Mouse (Mus musculus) right cerebral cortex, postnatal 25 days (tissue): ENCODE data around the gene Scrg1.
A peak's percentile ranks its signal among the peaks of the same experiment; 100 is the strongest.
"Not testable (repeated sequence)": the region's sequence is repeated elsewhere in the genome, so short reads cannot be mapped to it uniquely, and the experiment has no call there.

Experiments used
- DNase-seq: peaks from one replicate; pipeline ENCODE4 v3.0.0; 2022

The Scrg1 gene

DNA sequence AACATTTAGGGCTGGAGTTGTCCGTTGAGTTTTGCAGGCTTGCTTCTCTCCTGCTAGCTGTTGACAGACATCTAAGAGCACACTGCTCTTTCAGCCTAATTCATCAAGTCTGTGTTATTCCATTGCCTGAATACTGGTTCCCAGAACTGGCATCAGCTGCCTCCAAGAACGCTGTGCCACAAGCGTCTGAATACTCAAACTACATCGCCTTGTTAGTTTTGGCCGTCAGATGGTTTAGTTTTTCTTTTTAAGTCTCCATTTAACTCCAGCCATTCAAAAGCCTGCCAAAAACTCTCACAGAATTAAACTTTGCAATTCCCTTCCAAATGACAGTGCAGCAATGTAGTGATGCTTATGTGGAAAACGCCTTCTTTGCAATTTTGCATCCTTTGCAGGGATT is 1.4 kb downstream of the Scrg1 start:
- no peak for DNase-seq

- DNase-seq: no peak
These were observed 2.2 kb downstream of the Scrg1 start for GRCm38 (mm10) chr8:57457942-57458341.

DNA sequence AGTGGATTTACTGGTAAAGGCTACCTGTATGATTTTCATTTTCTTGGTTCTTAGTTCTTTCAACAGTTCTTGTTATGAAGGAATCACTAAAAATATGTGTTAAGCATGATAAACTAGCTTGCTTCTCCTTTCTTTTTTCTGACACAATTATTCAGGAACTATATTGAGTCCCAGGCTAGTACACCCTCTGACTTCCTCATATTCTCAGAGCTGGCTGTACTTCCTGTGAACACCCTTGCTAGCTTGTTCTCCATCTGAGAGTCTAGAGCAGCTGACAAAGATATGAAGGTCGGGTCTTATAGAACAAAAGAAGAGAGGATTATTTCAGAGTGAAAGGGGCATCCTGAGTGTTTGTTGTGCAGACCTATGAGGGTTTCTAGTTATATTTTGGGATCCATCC is 7.1 kb downstream of the Scrg1 start:
- DNase-seq: no peak

GRCm38 (mm10) chr8:57463757-57464156 is 8.0 kb downstream of the Scrg1 start:
- DNase-seq: no peak

- no peak for DNase-seq
These were observed 12.9 kb downstream of the Scrg1 start for GRCm38 (mm10) chr8:57468624-57469023.

GRCm38 (mm10) chr8:57470863-57471262 is 15.1 kb downstream of the Scrg1 start:
- DNase-seq: no peak

GRCm38 (mm10) chr8:57473751-57474150 is 18.0 kb downstream of the Scrg1 start:
- no peak for DNase-seq

- no peak for DNase-seq
These were observed 22.7 kb downstream of the Scrg1 start for GRCm38 (mm10) chr8:57478406-57478805.

DNA sequence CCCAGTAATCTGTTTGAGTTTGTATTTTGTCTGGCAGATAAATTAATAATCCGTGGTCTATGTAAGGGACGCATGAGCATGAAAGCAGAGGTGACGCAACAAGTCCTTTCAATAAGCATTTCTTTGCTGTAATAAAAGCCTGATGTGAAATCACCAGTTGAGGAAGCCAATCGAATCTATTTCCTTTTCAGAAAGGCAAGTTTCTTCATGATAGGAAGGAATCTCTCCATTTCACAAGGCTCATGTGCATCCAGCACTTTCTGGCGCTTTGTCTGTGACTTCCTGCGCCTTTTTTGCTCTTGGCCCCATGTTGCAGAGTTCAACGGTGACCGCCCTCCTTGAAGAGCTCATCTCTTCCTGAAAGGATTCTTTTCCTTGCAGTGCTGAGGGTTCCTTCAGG is 24.0 kb downstream of the Scrg1 start:
- DNase-seq: no peak

DNA sequence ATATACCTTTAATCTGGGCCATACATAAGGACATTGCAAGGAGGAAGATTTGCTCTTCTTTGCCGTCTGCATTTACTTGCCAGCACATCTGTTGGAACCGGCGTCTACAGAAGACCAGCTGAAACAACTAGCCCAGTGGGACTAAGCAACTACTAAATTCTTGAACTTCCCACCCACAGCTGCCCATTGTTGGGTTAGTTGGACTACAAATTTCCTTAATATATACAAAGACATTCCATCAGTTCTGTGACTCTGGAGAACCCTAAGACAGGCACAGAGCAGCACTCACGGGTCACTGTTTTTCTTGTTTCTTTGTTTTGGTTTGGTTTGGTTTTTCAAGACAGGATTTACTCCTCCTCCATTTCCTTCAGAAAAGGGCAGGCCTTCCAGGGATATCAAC is 24.9 kb downstream of the Scrg1 start:
- no peak for DNase-seq

DNA sequence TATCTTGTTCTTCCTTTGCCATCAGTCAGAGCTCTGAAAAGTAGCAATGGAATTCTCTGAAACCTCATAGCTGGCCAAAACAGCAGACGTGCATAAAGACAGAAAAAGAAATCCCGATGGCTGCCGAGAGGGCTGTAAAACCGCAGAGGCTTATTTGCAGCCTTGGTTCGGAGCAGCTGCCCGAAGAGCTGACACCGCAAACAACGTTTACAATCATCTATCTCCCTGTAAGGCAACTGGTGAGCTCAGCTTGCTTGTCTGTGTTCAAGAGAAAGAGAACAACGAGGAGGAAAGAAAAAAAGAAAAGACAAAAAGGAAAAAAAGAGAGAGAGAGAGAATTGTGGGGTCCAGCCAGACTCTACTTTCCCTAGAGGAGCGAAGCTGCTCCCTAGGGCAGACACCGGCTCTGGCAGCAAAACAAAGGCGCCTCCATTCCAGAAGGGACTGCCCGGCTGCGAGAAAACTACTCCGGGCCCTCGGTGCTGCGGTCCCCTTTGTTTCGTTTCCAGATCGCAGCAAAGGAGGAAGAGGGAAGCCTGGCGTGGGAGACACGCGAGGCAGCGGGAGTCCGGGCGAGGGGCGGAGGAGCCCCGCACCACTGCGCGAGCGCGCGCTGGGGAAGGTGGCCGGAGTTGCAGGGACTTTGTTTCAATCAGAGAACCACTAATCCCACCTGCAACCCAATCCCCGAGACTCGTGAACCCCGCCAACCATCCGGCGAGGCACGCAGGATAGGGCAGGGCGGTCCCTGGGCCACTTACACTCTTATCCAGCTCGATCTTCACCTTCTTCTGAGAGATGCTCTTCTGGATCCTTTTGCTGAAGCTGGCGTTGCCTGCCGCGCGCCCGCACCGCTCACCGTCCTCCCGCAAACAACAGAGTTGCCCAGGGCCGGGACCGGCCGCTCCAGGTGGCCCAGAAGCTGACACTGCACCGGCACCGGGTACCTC is 31.0 kb downstream of the Scrg1 start:
- peak; percentile 59 for DNase-seq

- DNase-seq: peak; percentile 99
These were observed 31.9 kb downstream of the Scrg1 start, which contains the start of gene Sap30 for GRCm38 (mm10) chr8:57487441-57488155. Gene Sap30, minus strand, starts transcription at chr8:57487860.

DNA sequence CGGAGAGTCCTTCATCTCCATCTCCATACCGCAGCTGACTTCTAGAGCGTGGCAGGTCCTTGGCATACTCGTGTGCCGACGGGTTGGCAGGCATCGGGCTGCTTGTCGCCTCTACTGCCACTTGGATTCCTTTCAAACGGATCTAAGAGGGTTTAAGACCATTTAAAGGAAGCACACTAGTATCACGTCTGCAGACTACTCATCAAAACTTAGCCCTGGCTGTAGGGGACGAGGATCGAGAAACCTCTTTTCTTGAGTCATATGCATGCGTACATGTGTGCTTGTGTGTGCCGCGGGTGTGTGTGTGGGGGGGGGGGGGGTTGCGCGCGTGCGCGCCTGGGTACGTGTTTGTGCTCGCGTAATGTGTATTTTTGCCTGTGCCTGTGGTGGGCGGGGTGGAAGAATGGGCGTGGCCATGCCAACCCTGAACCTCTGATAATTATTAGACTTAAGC is 32.6 kb downstream of the Scrg1 start:
- DNase-seq: peak; percentile 23

DNA sequence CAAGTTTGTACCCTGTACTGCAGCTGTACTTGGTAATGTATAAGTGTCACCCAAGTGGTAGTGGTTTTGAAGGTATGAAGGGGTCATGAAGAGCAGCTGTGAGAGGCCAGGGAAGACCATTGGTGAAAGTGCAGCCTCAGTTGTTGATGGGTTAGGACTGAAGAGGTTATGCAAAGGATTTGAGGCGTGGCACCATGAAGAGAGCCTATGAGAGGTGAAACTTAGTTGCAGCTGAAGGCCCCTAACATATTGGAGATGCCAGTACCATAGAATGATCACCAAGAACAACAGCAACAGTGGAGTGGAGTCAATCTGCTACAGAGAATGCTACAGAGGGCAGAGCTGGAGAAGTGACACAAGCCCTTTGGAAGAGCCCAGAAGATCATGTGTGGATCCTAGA is 33.6 kb downstream of the Scrg1 start:
- no peak for DNase-seq

DNA sequence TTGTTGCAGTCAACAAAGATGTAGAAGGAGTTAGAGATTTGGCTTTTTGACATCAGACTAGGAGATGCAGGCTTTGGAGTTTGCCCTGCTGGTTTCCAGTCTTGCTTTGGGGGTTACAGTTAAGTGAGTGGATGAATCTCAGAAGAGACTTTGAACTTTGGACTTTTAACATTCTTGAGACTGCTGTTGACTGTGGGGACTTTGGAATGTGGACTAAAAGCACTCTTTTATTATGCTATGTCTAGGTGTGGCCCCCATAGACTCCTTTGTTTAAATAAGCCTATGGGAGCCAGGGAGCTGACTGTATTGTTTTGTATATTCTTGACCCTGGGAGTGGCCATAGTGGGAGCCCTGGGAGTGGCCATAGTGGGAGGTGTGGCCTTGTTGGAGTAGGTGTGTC is 34.2 kb downstream of the Scrg1 start:
- DNase-seq: no peak

DNA sequence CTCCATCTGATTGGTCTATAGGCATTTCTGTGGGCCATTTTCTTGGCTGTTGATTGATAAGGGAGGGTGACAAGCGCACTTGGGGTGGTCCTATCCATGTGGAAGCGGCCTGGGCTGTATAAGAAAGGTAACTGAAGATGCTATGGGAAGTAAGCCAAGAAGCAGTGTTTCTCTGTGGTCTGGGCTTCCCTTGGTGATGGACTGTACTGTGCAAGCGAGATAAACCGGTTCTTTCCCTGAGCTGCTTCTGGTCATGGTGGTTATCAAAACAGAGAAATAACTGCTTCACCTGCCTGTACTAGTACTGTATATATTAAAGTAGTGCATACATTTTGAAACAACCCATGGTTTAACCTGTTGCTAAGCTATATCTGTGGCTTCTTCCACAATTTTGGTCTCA is 36.1 kb downstream of the Scrg1 start:
- no peak for DNase-seq

DNA sequence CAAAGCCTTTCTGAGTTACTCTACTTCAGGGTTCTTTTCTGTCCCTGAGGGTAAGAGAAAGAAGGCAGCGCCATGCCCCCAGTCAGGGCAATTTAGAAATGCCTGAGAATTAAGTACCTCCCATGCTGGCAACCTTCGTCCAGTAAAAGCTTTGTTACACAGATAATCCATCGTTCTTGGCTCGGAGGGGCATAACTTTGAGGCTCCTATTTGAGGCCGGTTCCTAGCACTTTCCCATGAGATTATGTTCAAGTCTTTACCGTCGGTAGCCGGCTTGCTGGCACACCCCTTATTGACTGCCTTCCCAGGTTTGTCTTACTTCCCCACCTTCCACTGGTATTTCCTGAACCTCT is 42.7 kb downstream of the Scrg1 start:
- no peak for DNase-seq

- DNase-seq: no peak
These were observed 43.3 kb downstream of the Scrg1 start for GRCm38 (mm10) chr8:57498847-57499511.

DNA sequence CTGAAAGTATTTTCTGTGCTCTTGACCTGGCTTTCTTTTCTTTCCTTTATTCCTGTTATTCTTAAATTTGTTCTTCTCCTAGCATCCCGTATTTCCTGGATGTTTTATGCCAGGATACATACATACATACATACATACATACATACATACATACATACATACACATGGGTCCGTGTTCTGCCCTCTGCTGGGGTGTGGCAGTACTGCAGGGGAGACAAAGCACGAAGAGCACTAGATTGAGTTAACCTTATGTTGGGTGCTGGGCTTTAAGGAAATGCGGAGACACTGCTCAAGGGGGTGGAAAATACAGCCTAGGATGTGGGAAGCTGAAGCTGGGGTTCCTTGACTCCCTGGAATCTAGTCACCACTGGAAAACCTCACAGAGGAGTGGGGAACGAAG is 47.9 kb downstream of the Scrg1 start:
- peak; percentile 33 for DNase-seq

DNA sequence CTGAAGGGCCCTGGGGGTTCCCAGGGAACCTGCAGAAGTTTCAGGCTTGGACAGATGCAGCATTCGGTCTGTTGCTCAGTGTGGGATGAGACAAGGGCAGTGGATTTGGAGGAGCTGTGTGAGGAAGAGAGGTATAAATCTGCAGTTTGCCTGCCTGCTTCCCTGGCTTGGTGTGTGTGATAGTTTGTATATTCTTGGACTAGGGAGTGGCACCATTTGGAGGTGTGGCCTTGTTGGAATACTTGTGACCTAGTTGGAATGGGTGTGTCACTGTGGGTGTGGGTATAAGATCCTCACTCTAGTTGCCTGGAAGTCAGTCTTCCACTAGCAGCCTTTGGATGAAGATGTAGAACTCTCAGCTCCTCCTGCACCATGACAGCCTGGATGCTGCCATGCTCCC is 49.8 kb downstream of the Scrg1 start:
- not testable (repeated sequence) for DNase-seq

DNA sequence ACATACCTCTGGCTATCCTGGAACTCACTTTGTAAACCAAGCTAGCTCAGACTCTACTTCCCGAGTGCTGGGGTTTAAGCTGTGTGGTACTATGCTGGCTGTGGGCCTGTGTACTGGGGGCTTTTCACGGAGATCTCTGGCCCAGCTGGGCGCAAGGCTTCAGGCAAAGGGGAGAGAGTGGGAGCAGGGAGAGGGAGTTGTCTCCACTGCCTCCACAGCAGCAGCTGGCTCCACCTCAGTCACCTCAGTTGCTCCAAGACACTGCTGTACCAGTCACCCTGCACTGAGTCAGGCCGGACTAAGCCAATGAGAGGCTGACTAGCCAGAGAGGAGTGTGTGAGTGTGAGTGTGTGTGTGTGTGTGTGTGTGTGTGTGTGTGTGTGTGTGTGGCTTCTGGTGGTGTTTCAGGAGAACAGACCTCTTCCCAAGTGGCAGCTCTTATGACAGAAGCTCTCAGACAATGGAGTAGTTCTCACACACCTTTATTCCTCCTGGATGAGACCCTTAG is 51.9 kb downstream of the Scrg1 start:
- no peak for DNase-seq

DNA sequence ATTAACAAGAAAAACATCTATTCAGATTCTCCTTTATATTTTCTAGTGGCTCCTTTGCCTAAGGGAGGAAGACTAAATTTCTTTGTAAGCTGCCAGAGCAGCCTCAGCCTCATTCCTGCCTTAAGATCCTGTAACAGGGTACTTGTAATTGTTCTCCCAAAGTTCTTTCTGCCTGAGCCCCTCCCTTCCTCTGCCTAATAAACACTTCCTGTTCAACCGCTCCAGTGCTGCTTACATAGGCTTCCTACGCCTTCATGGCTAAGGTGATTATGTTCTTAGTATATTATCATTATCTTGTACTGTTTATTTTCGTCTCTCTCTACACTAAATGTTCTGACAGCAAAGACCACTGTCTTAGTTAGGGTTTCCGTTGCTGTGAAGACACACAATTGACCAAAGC is 52.9 kb downstream of the Scrg1 start:
- DNase-seq: no peak

- DNase-seq: no peak
These were observed 55.1 kb downstream of the Scrg1 start for GRCm38 (mm10) chr8:57510791-57511315.
